Mouse (Mus musculus) thymus, postnatal 14 days (tissue): ENCODE measurements around the gene Fst.

Source experiments
- DNase-seq: peaks from one replicate; pipeline ENCODE4 v3.0.0; 2021

Gene Fst

GRCm38 (mm10) chr13:114406866-114407265 is 51.9 kb downstream of the Fst start:
- no peak for DNase-seq

- DNase-seq = no peak
Measured at GRCm38 (mm10) chr13:114406424-114406823, 52.3 kb downstream of the Fst start.

- no peak for DNase-seq
Measured at GRCm38 (mm10) chr13:114405100-114405715, 53.5 kb downstream of the Fst start.
